Mouse (Mus musculus) forebrain, embryonic 14.5 days (tissue): Measurements from ENCODE around the gene Amz1. TPM values are rescaled to one million over a fixed set of nuclear protein-coding genes. Genes with fewer than 3 reads are reported as not detected.

Experiments
- ATAC-seq: fragments of 200-750 bp; cut with Nextera tagmentation; 2 replicates; pipeline ENCODE4 v1.8.0; 2017; ENCODE audit warnings: mild to moderate bottlenecking, moderate library complexity
- DNase-seq: peaks from one replicate; pipeline ENCODE4 v3.0.0-alpha.2; 2015; ENCODE audit warnings: low spot score
- H3K27ac ChIP-seq: fragments of 300-500 bp; sonication (generic); 2 replicates; pipeline ENCODE4 v1.5.1; 2014; ENCODE audit warnings: low read depth, mild to moderate bottlenecking, control low read depth, low read length, moderate library complexity
- H3K27me3 ChIP-seq: fragments of 300-500 bp; sonication (generic); replicated peaks from 2 replicates; pipeline ENCODE4 v1.6.1; 2014; ENCODE audit warnings: low read length, control low read depth, mixed read lengths; ENCODE audit not compliant: control insufficient read depth, insufficient read depth
- H3K36me3 ChIP-seq: fragments of 300-500 bp; sonication (generic); 2 replicates; pipeline ENCODE4 v1.6.1; 2014; ENCODE audit warnings: low read length, control low read depth; ENCODE audit not compliant: control insufficient read depth, insufficient read depth
- H3K4me1 ChIP-seq: fragments of 300-500 bp; sonication (generic); 2 replicates; pipeline ENCODE4 v1.6.1; 2014; ENCODE audit warnings: antibody characterized with exemption, low read length, control low read depth; ENCODE audit not compliant: control insufficient read depth, insufficient read depth
- H3K4me2 ChIP-seq: fragments of 300-500 bp; sonication (generic); 2 replicates; pipeline ENCODE4 v1.6.1; 2014; ENCODE audit warnings: mild to moderate bottlenecking, control low read depth, low read length
- H3K4me3 ChIP-seq: fragments of 300-500 bp; sonication (generic); 2 replicates; pipeline ENCODE4 v1.5.1; 2014; ENCODE audit warnings: low read depth, low read length, control low read depth
- H3K9ac ChIP-seq: fragments of 300-500 bp; sonication (generic); 2 replicates; pipeline ENCODE4 v1.6.1; 2014; ENCODE audit warnings: mild to moderate bottlenecking, low read length, control low read depth, moderate library complexity
- H3K9me3 ChIP-seq: fragments of 300-500 bp; sonication (generic); replicated peaks from 2 replicates; pipeline ENCODE4 v1.6.1; 2016; ENCODE audit warnings: low read length, control low read depth, mixed read lengths; ENCODE audit not compliant: control insufficient read depth
- WGBS: fragments of 180-500 bp; shearing (Covaris S2); extraction: QIAGEN DNeasy Blood & Tissue Kit; methylation state at CpG from one replicate; pipeline ENCODE4 v1.1.7; 2014; 5-methylcytosine and 5-hydroxymethylcytosine counted together
- polyA plus RNA-seq: library from polyadenylated mRNA; unstranded; fragments of >200 nt; fragmentation: Nextera tagmentation; extraction: Ambion mirVana; gene quantifications from 2 replicates; pipeline ENCODE4 v1.2.1, GENCODE M21; 2014

Amz1 gene
- polyA plus RNA-seq, 1 experiment from 2014 or later, result 2.6 TPM

GRCm38 (mm10) chr5:140695987-140696386 lies 27.9 kb upstream of the Amz1 start:
- 74% methylated on average over 7 of the region's 7 CpGs for WGBS
- H3K36me3 ChIP-seq, result peaks cover 43% of the 10 kb centered on the region
- H3K4me2 ChIP-seq, result no peak overlapping the region
- H3K4me1 ChIP-seq, result peaks cover 1% of the 10 kb centered on the region
- no peak for ATAC-seq
- no peak overlapping the region for H3K4me3 ChIP-seq
- no peak overlapping the region for H3K9ac ChIP-seq
- H3K9me3 ChIP-seq, result no peaks in the 10 kb centered on the region
- H3K27ac ChIP-seq, result no peak overlapping the region
- no peak for DNase-seq
- no peaks in the 10 kb centered on the region for H3K27me3 ChIP-seq

GRCm38 (mm10) chr5:140699776-140700175 lies 24.2 kb upstream of the Amz1 start:
- ATAC-seq (no peak), DNase-seq (no peak)
- Histone ChIP-seq H3K9ac (no peak overlapping the region), H3K4me1 (peaks cover 10% of the 10 kb centered on the region), H3K9me3 (no peaks in the 10 kb centered on the region), H3K36me3 (peaks cover 19% of the 10 kb centered on the region), H3K4me2 (no peak overlapping the region), H3K27ac (no peak overlapping the region), H3K27me3 (no peaks in the 10 kb centered on the region), H3K4me3 (no peak overlapping the region)
- 81% methylated on average over 9 of the region's 9 CpGs for WGBS

GRCm38 (mm10) chr5:140701661-140702060 lies 22.3 kb upstream of the Amz1 start:
- 1% methylated on average over 25 of the region's 25 CpGs for WGBS
- Histone ChIP-seq H3K9ac (peak overlapping the region; percentile 88), H3K36me3 (peaks cover 8% of the 10 kb centered on the region), H3K4me3 (peak overlapping the region; percentile 81), H3K27me3 (no peaks in the 10 kb centered on the region), H3K27ac (peak overlapping the region; percentile 86), H3K9me3 (no peaks in the 10 kb centered on the region), H3K4me2 (peak overlapping the region; percentile 89), H3K4me1 (peaks cover 17% of the 10 kb centered on the region)
- ATAC-seq, result peak; percentile 13
- no peak for DNase-seq

- no peaks in the 10 kb centered on the region for H3K27me3 ChIP-seq
Observed at GRCm38 (mm10) chr5:140702103-140702513, 21.8 kb upstream of the Amz1 start, which contains the start of gene Iqce. Iqce (minus strand) TSS chr5:140702378.

GRCm38 (mm10) chr5:140702618-140703175 lies 21.2 kb upstream of the Amz1 start:
- H3K36me3 ChIP-seq, result peaks cover 11% of the 10 kb centered on the region
- peaks cover 17% of the 10 kb centered on the region for H3K4me1 ChIP-seq
- DNase-seq (no peak), ATAC-seq (no peak)
- H3K27me3 ChIP-seq, result no peaks in the 10 kb centered on the region
- peak overlapping the region; percentile 86; the same call in 1 of the 2 replicates for H3K27ac ChIP-seq
- 68% methylated on average over 19 of the region's 19 CpGs for WGBS
- peak overlapping the region; percentile 81 for H3K4me3 ChIP-seq
- no peaks in the 10 kb centered on the region for H3K9me3 ChIP-seq
- H3K4me2 ChIP-seq, result peak overlapping the region; percentile 89
- H3K9ac ChIP-seq, result peak overlapping the region; percentile 88; the same call in 1 of the 2 replicates

More at GRCm38 (mm10) chr5:140702103-140702513, 21.8 kb upstream of the Amz1 start, which contains the start of gene Iqce:
- ATAC-seq (peak; percentile 72), DNase-seq (peak; percentile 96)
- Histone ChIP-seq H3K36me3 (peaks cover 6% of the 10 kb centered on the region), H3K4me2 (peak within 1 kb of the TSS; percentile 89), H3K9ac (peak within 1 kb of the TSS; percentile 88), H3K27ac (peak within 1 kb of the TSS; percentile 86), H3K4me1 (peaks cover 17% of the 10 kb centered on the region), H3K9me3 (no peaks in the 10 kb centered on the region), H3K4me3 (peak within 1 kb of the TSS; percentile 81)
- 0% methylated on average over 33 of the region's 33 CpGs for WGBS

GRCm38 (mm10) chr5:140703480-140704377 lies 20.2 kb upstream of the Amz1 start:
- WGBS, result 39% methylated on average over 17 of the region's 17 CpGs
- H3K9ac ChIP-seq, result no peak overlapping the region

GRCm38 (mm10) chr5:140704378-140705251 lies 19.3 kb upstream of the Amz1 start, which contains the start of gene Brat1:
Brat1 (plus strand) TSS chr5:140705011.
- DNase-seq (peak; percentile 100), ATAC-seq (peak; percentile 90)
- H3K27ac ChIP-seq, result peak within 1 kb of the TSS; percentile 90
- H3K4me3 ChIP-seq, result peak within 1 kb of the TSS; percentile 62
- no peaks in the 10 kb centered on the region for H3K27me3 ChIP-seq
- H3K9me3 ChIP-seq, result no peaks in the 10 kb centered on the region
- peak within 1 kb of the TSS; percentile 80 for H3K9ac ChIP-seq
- peak within 1 kb of the TSS; percentile 72 for H3K4me2 ChIP-seq
- under 1% methylated on average over 69 of the region's 69 CpGs for WGBS
- H3K4me1 ChIP-seq, result peaks cover 17% of the 10 kb centered on the region
- peaks cover 12% of the 10 kb centered on the region for H3K36me3 ChIP-seq

More at GRCm38 (mm10) chr5:140703480-140704377, 20.2 kb upstream of the Amz1 start:
- no peak for DNase-seq
- ATAC-seq, result no peak
- Histone ChIP-seq H3K36me3 (peaks cover 12% of the 10 kb centered on the region), H3K27me3 (no peaks in the 10 kb centered on the region), H3K4me2 (peak overlapping the region; percentile 39), H3K4me3 (peak overlapping the region; percentile 48), H3K4me1 (peaks cover 17% of the 10 kb centered on the region), H3K9me3 (no peaks in the 10 kb centered on the region), H3K27ac (0 out of 2 replicates have a peak overlapping the region, but pooled peaks have one; percentile 5)

- Histone ChIP-seq H3K4me2 (peak overlapping the region; percentile 72), H3K27me3 (no peaks in the 10 kb centered on the region), H3K4me3 (peak overlapping the region; percentile 62), H3K27ac (0 out of 2 replicates have a peak overlapping the region, but pooled peaks have one; percentile 71), H3K9me3 (no peaks in the 10 kb centered on the region), H3K9ac (peak overlapping the region; percentile 80), H3K36me3 (peaks cover 18% of the 10 kb centered on the region), H3K4me1 (peaks cover 17% of the 10 kb centered on the region)
- no peak for DNase-seq
- WGBS, result 61% methylated on average over 7 of the region's 7 CpGs
- ATAC-seq, result no peak
Observed at GRCm38 (mm10) chr5:140705501-140706171, 18.3 kb upstream of the Amz1 start.
